Mouse (Mus musculus): ENCODE measurements at regions not wholly inside any gene's neighbourhood (a gene's known extent, or its start where the extent isn't known, plus 50 kb on each side); places are given as distances from the start of the nearest gene placed in this dataset.
"Not testable (repeated sequence)": the region's sequence is repeated elsewhere in the genome, so short reads cannot be mapped to it uniquely, and the experiment has no call there.

DNA sequence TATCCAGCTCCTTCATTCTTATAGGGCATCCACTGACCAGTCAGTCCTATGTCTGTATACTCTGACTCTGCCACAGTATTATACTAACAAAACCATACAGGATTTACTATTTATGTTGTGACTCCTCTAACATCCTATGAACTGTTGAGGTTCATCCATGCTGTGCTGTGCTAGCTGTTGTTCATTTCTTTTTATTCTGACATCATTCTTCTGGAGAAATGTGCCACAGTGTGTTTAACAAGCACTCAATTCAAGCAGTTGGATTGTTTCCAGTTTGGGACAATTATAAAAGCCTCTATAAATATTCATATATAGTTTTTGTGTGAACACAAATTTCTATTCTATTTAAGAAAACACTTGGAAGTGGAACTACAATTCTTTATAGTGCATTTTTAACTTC is 252.6 kb upstream of the Mpdz start:
- no peak for DNase-seq

DNA sequence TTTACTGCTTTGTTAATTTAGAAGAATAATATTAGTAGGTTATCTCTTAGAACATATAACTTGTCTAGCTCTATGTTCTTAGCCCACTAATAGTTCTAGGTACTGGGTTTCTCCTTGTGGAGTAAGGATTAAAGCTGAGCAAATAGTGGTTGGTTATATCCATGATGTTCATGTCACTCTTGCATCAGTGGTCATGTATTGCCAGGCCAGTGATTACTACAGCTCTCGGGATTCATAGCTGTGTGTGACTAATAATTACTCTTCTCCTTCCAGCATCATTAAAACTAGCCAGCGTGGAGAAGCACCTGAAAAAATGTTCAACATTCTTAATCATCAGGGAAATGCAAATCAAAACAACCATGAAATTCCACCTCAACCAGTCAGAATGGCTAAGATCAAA is 234.6 kb upstream of the Mpdz start:
- DNase-seq = no peak

DNA sequence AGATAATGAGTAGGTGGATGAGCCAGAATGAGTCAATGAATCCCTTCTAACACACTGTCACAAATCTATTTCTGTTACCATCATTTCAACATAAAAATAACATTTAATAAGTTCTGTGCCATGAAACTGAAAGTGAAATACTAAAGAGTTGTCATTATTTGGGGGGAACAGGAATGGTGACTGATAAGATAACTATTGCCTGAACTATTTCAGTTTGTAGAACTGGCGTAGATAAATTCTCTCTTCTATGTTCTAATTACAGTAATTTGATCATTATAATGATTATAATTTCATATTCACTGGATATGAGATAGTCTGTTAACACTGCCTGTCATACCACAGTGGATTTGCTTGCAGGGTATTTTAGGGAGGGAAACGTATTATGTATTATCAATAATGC is 232.3 kb upstream of the Mpdz start:
- no peak for DNase-seq

- DNase-seq = no peak
Observed at GRCm38 (mm10) chr4:81673398-81674265, 231.0 kb upstream of the Mpdz start.

DNA sequence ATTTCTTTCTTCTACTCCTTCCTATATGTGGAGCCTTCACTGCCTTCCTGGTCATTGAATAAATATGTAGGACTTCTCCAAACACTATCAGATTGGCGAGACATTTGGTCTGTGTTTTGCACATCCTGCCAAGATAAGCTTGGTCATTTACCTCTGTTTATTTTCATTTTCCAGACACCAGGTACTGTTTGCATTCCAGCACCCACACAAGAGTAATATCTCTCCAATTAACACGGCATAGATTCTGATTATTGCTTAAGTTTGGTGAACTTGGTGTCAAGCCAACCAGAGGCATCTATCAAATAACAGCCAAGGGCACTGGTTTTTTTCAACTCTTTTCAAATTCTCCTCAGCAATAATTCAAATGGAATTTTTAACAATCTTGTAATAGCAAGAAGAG is 229.4 kb upstream of the Mpdz start:
- no peak for DNase-seq

GRCm38 (mm10) chr4:81669181-81669580 is 226.6 kb upstream of the Mpdz start:
- DNase-seq = peak; percentile 55 to 60

DNA sequence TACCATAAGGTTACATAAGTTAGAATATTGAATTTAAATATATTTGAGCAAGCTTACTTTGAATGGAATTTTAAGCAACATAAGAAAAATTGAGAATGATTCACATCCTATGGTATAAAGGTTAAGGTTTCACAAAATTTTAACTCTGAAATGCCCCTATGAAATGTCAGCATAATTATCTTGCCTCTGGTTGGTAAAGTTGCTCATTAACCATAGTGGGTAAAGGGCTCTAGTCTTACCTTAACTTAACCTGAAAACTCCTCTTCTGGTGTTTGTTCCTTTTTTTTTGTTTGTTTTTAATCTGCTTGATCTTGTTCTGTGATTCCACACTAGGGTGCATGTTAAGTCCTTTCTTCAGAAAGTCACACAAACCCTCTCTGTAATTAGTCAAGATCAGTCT is 218.5 kb upstream of the Mpdz start:
- DNase-seq = no peak

- no peak for DNase-seq
Observed at GRCm38 (mm10) chr4:81628496-81628828, 185.8 kb upstream of the Mpdz start.

- no peak for DNase-seq
Observed at GRCm38 (mm10) chr4:81627714-81628495, 185.3 kb upstream of the Mpdz start.

- peak; percentile 4 to 38 for DNase-seq
Observed at GRCm38 (mm10) chr4:81625348-81625934, 182.8 kb upstream of the Mpdz start.

GRCm38 (mm10) chr4:81624111-81624510 is 181.5 kb upstream of the Mpdz start:
- no peak for DNase-seq

GRCm38 (mm10) chr4:81621391-81622137 is 178.9 kb upstream of the Mpdz start:
- DNase-seq = peak; percentile 48 to 52

DNA sequence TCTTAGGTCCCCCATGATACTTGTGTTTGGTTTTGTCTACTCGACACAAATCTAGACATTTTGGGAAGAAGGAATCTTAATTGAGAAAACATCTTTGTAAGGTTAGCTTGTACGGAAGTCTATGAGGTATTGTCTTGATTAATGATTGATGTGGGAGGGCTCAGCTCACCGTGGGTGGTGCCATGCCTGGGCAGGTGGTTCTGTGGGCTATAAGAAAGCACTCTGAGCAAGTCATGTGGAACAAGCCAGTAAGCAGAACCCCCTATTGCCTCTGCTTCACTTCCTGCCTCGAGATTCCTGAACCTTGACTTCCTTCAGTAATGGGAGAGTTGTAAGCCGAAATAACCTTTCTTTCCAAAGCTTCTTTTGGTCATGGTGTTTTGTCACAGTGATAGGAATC is 174.6 kb upstream of the Mpdz start:
- peak; percentile 33 to 41 for DNase-seq

DNA sequence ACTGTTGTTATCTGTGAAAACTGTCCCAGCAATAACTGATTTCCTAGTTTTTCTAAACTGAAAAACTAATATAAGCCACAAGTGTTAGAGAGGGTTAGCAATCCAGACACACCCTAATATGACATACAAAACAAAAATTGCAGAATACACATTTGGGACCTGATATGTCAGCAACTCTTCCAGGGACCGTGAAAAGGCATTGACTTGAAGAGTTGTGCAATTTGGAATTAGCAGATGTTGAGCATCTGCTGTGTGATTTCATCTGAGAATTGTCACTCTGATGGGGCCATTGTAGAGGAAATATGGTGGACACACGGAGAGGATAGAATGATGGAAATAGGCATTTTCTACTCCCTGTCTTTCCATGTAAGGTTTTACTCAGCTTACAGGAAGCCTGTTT is 168.6 kb upstream of the Mpdz start:
- DNase-seq = no peak

DNA sequence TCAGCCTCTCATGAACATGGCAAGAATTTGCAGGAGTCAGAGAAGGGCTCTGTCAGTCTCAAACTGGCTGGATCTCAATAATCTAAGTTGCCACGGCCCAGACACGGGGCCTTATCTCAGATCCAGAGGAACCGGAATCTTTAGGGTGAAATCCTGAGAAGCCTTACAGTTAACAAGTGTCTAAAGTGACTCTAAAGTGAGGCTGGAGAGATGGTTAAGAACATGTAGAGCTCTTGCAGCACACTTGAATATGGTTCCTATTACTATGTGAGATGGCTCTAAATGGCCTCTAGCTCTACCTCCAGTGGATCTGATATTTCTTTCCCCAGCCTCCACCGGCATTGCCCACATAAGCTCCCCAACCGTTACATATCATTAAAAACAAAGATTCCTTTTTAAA is 157.8 kb upstream of the Mpdz start:
- no peak for DNase-seq

GRCm38 (mm10) chr4:81597390-81597789 is 154.8 kb upstream of the Mpdz start:
- no peak for DNase-seq

DNA sequence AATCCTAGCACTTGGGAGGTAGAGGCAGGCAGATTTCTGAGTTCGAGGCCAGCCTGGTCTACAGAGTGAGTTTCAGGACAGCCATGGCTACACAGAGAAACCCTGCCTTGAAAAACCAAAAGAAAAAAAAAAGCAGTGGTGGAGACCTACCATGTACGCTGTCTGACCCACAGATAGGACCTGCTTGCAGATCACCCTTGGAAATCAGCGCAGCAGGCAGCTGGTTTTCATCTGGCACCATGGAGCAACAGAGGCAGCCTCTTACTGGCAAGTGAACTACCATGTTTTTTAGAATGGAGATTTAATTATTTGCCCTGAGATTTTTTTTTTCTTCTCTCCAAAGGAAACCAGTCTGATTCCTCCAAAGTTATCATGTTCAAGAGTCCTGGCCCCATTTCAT is 150.8 kb upstream of the Mpdz start:
- not testable (repeated sequence) for DNase-seq

- no peak for DNase-seq
Observed at GRCm38 (mm10) chr4:81582546-81582945, 139.9 kb upstream of the Mpdz start.

- DNase-seq = no peak
Observed at GRCm38 (mm10) chr4:81580553-81580952, 137.9 kb upstream of the Mpdz start.

DNA sequence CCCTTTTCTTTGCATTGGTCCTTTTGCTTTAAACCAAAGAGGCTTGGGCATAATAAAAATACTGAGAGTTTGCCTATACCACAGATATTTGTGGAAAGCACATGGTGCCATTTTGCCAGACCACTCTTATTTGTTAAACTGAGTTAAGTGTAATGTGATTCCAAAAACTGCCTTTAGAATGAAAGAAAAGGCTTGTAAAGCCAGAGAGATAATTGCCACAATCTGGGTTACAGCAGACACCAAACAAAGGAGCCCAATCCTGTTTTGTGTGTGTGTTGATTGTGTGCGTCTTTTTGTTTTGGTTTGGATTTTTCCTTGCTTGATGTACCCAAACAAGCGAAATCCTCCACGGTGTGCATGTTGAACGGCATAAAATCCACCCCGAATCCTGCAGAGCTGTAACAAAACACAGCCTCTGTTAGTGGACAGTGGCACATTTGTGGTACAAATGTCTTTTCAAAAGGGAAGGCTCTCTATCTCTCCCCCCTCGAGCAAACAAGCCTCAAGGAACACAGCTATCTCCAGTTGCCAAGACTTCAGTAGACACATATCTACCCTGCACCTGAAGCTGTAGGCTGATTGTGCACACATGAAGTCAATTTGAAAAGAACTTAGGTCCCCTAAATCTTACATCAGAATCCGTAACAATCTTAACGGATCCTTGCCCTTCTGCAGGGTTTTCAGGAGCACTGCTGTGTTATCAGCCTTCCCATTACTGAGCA is 136.9 kb upstream of the Mpdz start:
- no peak for DNase-seq

DNA sequence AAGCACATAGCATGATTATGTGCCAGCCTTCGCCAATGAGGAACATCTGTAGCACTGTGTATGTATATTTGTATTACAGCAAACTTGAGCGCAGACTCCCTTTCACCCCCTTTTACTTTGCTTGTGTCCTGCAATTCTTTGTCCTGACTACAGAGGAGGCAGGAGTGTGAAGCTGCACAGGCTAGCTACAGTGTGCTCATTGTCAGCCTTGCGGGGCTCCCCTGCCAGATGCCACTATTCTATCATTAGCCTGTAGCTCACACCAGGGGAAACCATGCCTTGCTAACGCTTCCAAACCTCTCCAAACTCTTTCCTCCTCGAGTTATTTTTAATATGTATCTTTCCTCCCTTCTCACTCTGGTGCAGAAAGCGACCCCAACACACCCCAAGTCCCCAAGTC is 136.4 kb upstream of the Mpdz start:
- DNase-seq = no peak

GRCm38 (mm10) chr4:81573771-81574170 is 131.2 kb upstream of the Mpdz start:
- no peak for DNase-seq
